Mouse (Mus musculus) left cerebral cortex, postnatal 10 days (tissue): ENCODE measurements around the gene Ppara. TPM values are rescaled to one million over a fixed set of nuclear protein-coding genes. Genes with fewer than 3 reads are reported as not detected.
A peak's percentile ranks its signal among the peaks of the same experiment; 100 is the strongest.

ENCODE experiments used
- microRNA-seq: library from miRNA; unstranded; fragments of <30 nt; microRNA quantifications from one replicate; pipeline ENCODE4 v1.2.0, GENCODE M21; 2022
- total RNA-seq, 2 experiments: library from RNA; stranded (reverse); gene quantifications; 2 replicates each; pipeline ENCODE4 v1.2.3; 2021

Ppara gene
- total RNA-seq, 2 experiments from 2014 or later: 2.2 to 2.4 TPM

Small RNA genes lying within 50 kb of the gene (microRNA-seq; reads per million reads assigned to microRNA genes)
- gene Mirlet7b (73,228 reads per million, percentile 100 among the genes with 10 or more reads in this experiment), gene Mirlet7c-2 (1,877 reads per million, percentile 84 among the genes with 10 or more reads in this experiment)

Other genes starting within 250 kb of the Ppara start
- gene 7530416G11Rik, start 231.8 kb upstream of the Ppara start, total RNA-seq: not detected
- gene Wnt7b, start 152.5 kb upstream of the Ppara start, total RNA-seq: 10 to 100 TPM; 44.4 to 52.6 TPM
- gene Cdpf1, start 76.7 kb downstream of the Ppara start, total RNA-seq: 10 to 100 TPM; 25.3 to 25.8 TPM
- gene Pkdrej, start 86.8 kb downstream of the Ppara start, total RNA-seq: under 1 TPM; 0.36 to 0.60 TPM
- 1 to 10 TPM; 4.0 to 5.3 TPM for gene Ttc38, start 97.3 kb downstream of the Ppara start, total RNA-seq
- gene Gtse1, start 124.8 kb downstream of the Ppara start, total RNA-seq: 1 to 10 TPM; 1.4 to 1.7 TPM
- gene Trmu, start 144.3 kb downstream of the Ppara start, total RNA-seq: 10 to 100 TPM; 34.1 to 34.4 TPM